8 mouse cellular contexts compared by ENCODE assay signal in the genomic region with DNA sequence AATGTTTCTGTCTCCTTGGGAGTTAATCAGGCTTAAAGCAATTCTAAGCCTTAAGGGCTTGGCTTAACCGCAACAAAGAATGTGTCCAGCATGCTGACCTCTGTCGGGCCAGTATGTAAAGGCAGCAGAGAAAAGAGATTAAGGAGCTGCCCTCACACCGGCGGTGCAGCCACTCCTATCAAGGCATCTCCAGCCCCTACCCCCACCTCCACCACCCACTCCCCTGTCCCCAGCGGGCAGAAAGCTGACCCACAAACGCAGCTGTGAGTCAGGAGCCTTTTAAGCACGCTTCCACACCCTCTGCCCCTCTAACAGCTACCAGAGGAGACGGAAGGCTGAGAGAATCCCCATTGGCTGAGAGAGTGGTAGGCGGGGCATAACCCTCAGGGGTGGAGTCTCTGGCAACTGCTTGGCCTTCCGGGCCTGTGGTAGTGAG. TPM values are rescaled to one million over a fixed set of nuclear protein-coding genes. Genes with fewer than 3 reads are reported as not detected.
DNase-seq lines count a peak whose midpoint lies in the region; ATAC-seq and TF ChIP-seq lines count a peak whose summit lies in the region.

No protein-coding gene starts in this region.

- H3K4me2 ChIP-seq in intestine, postnatal 0 days (replicated peaks; ENCODE audit: low read depth) = peak overlapping the region; percentile 62

- peak; percentile 89 for ATAC-seq in granulocyte monocyte progenitor cell, adult 5-6 weeks (replicated peaks; ENCODE audit: poor library complexity, severe bottlenecking)
- ATAC-seq in intestine, postnatal 0 days = peak; percentile 69; the same call in 1 of the 2 replicates
- ATAC-seq in activated CD4-positive, CD25-positive, alpha-beta regulatory T cell, adult 4 months = no peak

- no peaks in the 10 kb centered on the region for H3K36me3 ChIP-seq in intestine, postnatal 0 days (ENCODE audit: control insufficient read depth, insufficient read depth)

- no peak overlapping the region for H3K9ac ChIP-seq in intestine, postnatal 0 days (ENCODE audit: low read depth, low read length)

- peak overlapping the region; percentile 27 for H3K4me3 ChIP-seq in intestine, postnatal 0 days (ENCODE audit: low read depth, low read length)
- H3K4me3 ChIP-seq in lung, adult 2 months (replicated peaks; ENCODE audit: extremely low read depth, low read depth, low read length) = peak overlapping the region; percentile 61

- TF ChIP-seq CTCF in brain, embryonic 14.5 days (IDR thresholded peaks at IDR 0.05; ENCODE audit: borderline replicate concordance, extremely low read depth, insufficient read depth, insufficient read length) = peak; percentile 19; the same call in 1 of the 2 replicates
- peak; percentile 55 for TF ChIP-seq CTCF in intestine, postnatal 0 days (IDR thresholded peaks at IDR 0.05; ENCODE audit: low read depth)
- TF ChIP-seq CTCF in lung, adult 2 months (IDR thresholded peaks at IDR 0.05; ENCODE audit: insufficient read depth, low read length) = 0 out of 2 replicates have a peak, but pooled peaks have one; percentile 3

- H3K27me3 ChIP-seq in intestine, postnatal 0 days (replicated peaks; ENCODE audit: control insufficient read depth, insufficient read depth, low read length) = no peaks in the 10 kb centered on the region

- H3K4me1 ChIP-seq in intestine, postnatal 0 days (replicated peaks; ENCODE audit: control insufficient read depth, insufficient read depth, low read length) = no peaks in the 10 kb centered on the region
- no peaks in the 10 kb centered on the region for H3K4me1 ChIP-seq in lung, adult 2 months (ENCODE audit: control insufficient read depth, insufficient read depth, low read length)

- WGBS in intestine, postnatal 0 days = 4% methylated on average over 10 of the region's 10 CpGs
- 2% methylated on average over 10 of the region's 10 CpGs for WGBS in lung, adult 2 months

- no peak overlapping the region for H3K27ac ChIP-seq in intestine, postnatal 0 days (ENCODE audit: low read depth, low read length)

- TF ChIP-seq POLR2A in brain, embryonic 14.5 days (IDR thresholded peaks at IDR 0.05; ENCODE audit: borderline replicate concordance, extremely low read depth, insufficient read depth, insufficient read length, poor library complexity, severe bottlenecking) = no peak
- TF ChIP-seq POLR2A in lung, adult 2 months (IDR thresholded peaks at IDR 0.05; ENCODE audit: borderline replicate concordance, extremely low read depth, low read depth, low read length) = no peak

- peak; percentile 76 for DNase-seq in MN1 (ENCODE audit: low spot score)
- peak; percentile 88 for DNase-seq in brain, embryonic 14.5 days (ENCODE audit: low read depth)
- peak; percentile 65 for DNase-seq in lung, adult 2 months
- peak; percentile 55 for DNase-seq in ovary, adult 18-20 months (ENCODE audit: low spot score)
- no peak for DNase-seq in layer of hippocampus, adult 8-10 months (ENCODE audit: low spot score in 2 of 2)

- no peaks in the 10 kb centered on the region for H3K9me3 ChIP-seq in intestine, postnatal 0 days (ENCODE audit: control insufficient read depth)

RNA-seq across cellular contexts. Expression of gene Tenm4, which starts 18.1 kb away (rescaled TPM):
- 19.0 and 31.2 TPM in 2 replicates for polyA plus RNA-seq in brain, embryonic 14.5 days (2012; rRNA removed)
- total RNA-seq in granulocyte monocyte progenitor cell, adult 5-6 weeks (2014; fragmentation: Nextera tagmentation) = not detected in 2 replicates
- not detected in 2 replicates for total RNA-seq in granulocyte monocyte progenitor cell, adult 5-6 weeks (2017)
- polyA plus RNA-seq in intestine, postnatal 0 days (2015; fragmentation: Nextera tagmentation; extraction: Ambion mirVana) = 4.6 and 4.9 TPM in 2 replicates
- 0.98 and 1.3 TPM in 2 replicates for polyA plus RNA-seq in lung, adult 2 months (2012; rRNA removed)
- 100 to 1,000 TPM; 128 to 134 (median 132) TPM for total RNA-seq in layer of hippocampus, adult 8-10 months (2022)
- under 1 TPM in 1 of 2 experiments, not detected in 1; 0.45 TPM for polyA plus RNA-seq in activated CD4-positive, CD25-positive, alpha-beta regulatory T cell, adult 4 months (2017; shearing (Covaris generic))

Comparison
In these comparisons a context has a peak if more than half of its experiments do, and no peak if none do; other contexts are left out.
1. DNase-seq: peak in MN1 (single experiment), brain, embryonic 14.5 days (single experiment), lung, adult 2 months (single experiment) and ovary, adult 18-20 months (single experiment); none in layer of hippocampus, adult 8-10 months (0 of 2).
2. CTCF ChIP-seq: peak in every context shown above with its lines; median percentile 55 in intestine, postnatal 0 days; 19 in brain, embryonic 14.5 days; 3 in lung, adult 2 months.